Mouse (Mus musculus): ENCODE results near the gene Ikbip.

Gene Ikbip

GRCm38 (mm10) chr10:91116958-91117357 lies 34.2 kb downstream of the Ikbip start:
- DNase-seq (ENCODE audit: low read depth, low spot score), result no peak

DNA sequence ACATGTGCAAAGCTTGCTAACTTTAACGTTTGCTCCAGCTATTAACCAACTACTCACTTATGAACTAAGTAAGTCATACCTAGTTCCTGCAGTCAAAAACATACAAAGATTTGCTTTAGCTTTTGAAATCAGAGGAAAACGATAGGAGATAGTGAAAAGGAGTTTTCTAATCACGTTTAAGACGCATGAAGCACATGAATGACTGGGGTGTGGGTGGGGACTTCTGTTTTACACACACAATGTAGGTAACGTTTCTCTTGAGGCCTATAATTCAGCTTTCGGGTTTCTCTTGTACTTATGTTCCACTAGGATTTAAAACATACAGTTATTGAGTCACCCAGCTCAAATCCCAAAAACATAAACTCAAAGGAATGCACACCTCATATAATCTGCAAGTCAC lies 39.9 kb downstream of the Ikbip start:
- no peak for DNase-seq (ENCODE audit: low read depth, low spot score)

- no peak for DNase-seq (ENCODE audit: low read depth, low spot score)
Observed at GRCm38 (mm10) chr10:91123281-91123827, 40.6 kb downstream of the Ikbip start.

GRCm38 (mm10) chr10:91123828-91124822 lies 41.4 kb downstream of the Ikbip start, which contains the start of gene Slc25a3:
Gene Slc25a3, minus strand, starts transcription at chr10:91124059.
- DNase-seq (ENCODE audit: low read depth, low spot score), result peak; percentile 96

DNA sequence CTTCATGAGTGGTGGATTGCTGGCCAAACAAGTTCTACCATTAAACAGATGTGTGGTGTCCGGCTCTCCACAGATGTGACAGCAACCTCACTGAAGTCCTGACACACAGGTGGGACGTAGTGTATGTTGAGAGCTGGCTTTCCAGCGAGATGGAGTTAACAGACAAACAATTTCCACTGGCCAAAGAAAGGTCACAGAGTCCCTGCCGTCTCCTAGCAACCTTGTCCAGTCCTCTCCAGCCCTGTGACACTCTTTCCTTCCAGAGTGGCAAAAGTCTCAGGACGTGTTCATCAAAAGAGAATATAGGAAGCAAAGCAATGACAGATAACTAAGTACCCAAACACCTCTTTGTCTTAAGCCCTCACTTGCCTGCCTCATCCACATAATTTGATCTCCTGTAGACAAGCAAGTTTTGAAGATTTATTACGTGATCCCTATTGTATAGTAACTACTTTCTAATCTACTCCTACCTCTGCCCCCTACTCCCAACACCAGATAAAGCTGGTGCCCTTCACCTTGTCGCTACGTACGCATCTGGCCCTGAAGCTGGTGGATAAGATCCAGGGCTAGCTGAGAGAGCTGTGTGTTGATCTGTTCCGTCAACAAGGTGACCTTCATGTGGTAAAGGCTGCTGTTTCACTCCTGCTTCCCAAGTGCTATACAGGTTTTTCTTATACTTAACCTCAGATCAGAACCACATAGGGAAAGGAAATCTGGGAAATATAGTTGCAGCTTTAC lies 44.0 kb downstream of the Ikbip start:
- DNase-seq (ENCODE audit: low read depth, low spot score), result no peak

DNA sequence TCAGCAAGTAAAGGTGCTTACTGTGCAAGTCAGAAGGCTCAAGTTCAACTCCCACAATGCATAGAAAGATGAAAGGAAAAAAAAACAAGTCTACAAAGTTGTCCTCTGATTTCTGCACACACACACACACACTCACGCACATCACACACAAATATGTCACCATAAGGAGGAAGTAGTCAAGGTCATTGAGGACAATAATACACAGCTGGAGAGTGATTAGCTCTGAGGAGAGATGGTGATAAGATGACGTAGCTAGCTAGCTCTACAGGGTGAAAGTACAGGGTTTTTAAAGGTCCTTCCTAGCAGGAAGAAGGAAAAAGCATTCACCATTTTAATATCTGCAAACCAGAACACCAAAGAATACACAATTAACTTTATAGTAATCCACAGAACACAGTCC lies 44.7 kb downstream of the Ikbip start:
- no peak for DNase-seq (ENCODE audit: low read depth, low spot score)

- no peak for DNase-seq (ENCODE audit: low read depth, low spot score)
Observed at GRCm38 (mm10) chr10:91128551-91129160, 45.9 kb downstream of the Ikbip start.

DNA sequence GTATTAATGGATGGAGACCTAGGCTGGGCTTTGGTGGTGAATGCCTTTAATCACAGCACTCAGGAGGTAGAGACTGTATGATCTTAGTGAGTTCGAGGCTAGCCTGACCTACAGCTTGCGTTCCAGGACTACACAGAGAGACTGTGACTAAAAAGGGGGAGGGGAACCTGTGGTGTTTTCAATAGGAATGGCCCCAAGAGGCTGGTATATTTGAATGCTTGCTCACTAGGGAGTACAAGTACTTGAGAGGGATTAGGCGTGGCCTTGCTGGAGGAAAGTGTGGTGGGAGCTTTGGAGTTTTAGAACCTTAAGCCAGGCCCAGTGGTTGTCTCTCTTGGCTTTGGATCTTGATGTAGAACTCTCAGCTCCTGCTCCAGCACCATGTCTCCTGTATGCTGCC lies 48.1 kb downstream of the Ikbip start:
- no peak for DNase-seq (ENCODE audit: low read depth, low spot score)

DNA sequence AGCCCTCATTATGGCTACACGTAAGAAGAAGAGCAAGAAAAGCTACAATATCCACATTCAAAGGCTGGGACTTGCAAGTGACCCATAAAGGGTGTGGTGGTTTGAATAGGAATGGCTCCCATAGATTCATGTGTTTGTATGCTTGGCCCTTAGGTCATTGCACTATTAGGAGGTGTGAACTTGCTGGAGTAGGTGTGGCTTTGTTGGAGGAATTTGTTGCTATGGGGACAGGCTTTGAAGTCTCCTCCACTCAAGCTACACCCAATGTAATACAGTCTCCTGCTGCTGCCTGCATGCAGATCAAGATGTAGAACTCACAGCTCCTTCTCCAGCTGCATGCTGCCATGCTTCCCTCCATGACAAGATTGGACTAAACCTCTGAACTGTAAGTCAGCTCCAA lies 48.8 kb downstream of the Ikbip start:
- no peak for DNase-seq (ENCODE audit: low read depth, low spot score)

- DNase-seq (ENCODE audit: low read depth, low spot score), result no peak
Observed at GRCm38 (mm10) chr10:91135302-91135972, 52.7 kb downstream of the Ikbip start.

- DNase-seq (ENCODE audit: low read depth, low spot score), result no peak
Observed at GRCm38 (mm10) chr10:91137400-91137799, 54.7 kb downstream of the Ikbip start.

DNA sequence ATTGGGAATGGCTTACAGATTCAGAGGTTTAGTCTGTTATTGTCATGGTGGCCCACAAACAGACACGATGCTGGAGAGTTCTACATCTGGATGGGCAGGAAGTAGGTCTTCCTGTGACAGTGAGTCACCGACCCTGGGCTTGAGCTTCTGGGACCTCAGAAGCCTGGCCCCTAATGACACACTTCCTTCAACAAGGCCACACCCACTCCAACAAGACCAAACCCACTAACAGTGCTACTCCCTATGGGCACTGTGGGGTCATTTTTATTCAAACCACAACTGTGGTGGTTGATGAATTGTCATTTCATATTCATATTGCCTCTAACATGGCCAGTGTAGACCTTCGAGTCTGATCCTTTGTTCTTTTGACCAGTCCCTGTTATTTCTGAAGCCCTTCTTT lies 55.6 kb downstream of the Ikbip start:
- no peak for DNase-seq (ENCODE audit: low read depth, low spot score)

DNA sequence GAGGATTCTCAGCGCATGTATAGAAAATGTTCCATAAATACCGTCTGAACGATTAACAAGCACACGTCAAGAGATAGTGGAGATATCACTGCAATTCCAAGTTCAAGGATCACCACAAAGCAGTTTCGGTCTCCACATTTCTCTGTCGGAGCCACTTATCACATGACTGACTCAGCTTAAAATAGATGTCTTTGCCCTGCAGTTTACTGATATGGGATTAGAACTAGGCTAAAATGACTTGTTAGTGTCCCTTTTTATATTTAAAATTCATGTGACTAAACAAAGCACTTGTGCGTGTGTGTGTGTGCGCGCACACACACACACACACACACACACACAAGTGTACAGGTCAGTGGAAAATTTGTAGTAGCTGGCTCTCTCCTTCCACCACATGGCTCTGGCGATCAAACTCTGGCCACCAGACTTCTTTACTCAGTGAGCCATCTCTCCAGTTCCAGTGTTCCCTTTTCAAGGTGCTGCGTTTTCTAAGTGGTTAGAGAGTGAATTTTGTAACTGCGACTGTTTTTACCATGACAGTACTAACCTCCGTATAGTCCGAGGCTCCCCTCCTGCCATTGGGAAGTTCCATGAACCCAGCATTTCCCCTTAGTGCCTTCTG lies 56.5 kb downstream of the Ikbip start:
- no peak for DNase-seq (ENCODE audit: low read depth, low spot score)

- DNase-seq (ENCODE audit: low read depth, low spot score), result peak; percentile 14
Observed at GRCm38 (mm10) chr10:91141564-91141963, 58.8 kb downstream of the Ikbip start.

GRCm38 (mm10) chr10:91142654-91143191 lies 60.0 kb downstream of the Ikbip start:
- no peak for DNase-seq (ENCODE audit: low read depth, low spot score)

- DNase-seq (ENCODE audit: low read depth, low spot score), result no peak
Observed at GRCm38 (mm10) chr10:91143313-91144230, 60.8 kb downstream of the Ikbip start.

- DNase-seq (ENCODE audit: low read depth, low spot score), result no peak
Observed at GRCm38 (mm10) chr10:91145413-91145812, 62.7 kb downstream of the Ikbip start.
